Mouse (Mus musculus): ENCODE data around the gene Kbtbd2.

- TF ChIP-seq CTCF (IDR thresholded peaks at IDR 0.05; ENCODE audit: insufficient read depth, low read depth, low read length) (no peak), POLR2A (IDR thresholded peaks at IDR 0.05; ENCODE audit: insufficient read depth, low read depth, low read length) (no peak)
Observed at GRCm38 (mm10) chr6:56808656-56809055, 11.0 kb upstream of the Kbtbd2 start.

Data from olfactory bulb, adult 2 months (tissue).